Mouse (Mus musculus) layer of hippocampus, adult 2 months (tissue): ENCODE data around the gene Adarb1. TPM values are rescaled to one million over a fixed set of nuclear protein-coding genes. Genes with fewer than 3 reads are reported as not detected.
A peak's percentile ranks its signal among the peaks of the same experiment; 100 is the strongest.

Source experiments
- DNase-seq, 2 experiments: peaks; one replicate each; pipeline ENCODE4 v3.0.0; 2022; ENCODE audit warnings: low spot score in 2 of 2
- H3K27ac ChIP-seq: fragments of 200-600 bp; 2 replicates; pipeline ENCODE4 v1.8.1; 2022
- H3K4me3 ChIP-seq: fragments of 200-600 bp; 2 replicates; pipeline ENCODE4 v1.8.1; 2022; ENCODE audit warnings: mild to moderate bottlenecking
- CTCF ChIP-seq: fragments of 200-600 bp; conservative IDR thresholded peaks from 2 replicates; pipeline ENCODE4 v1.8.1; 2022; ENCODE audit warnings: antibody characterized with exemption, mild to moderate bottlenecking, moderate library complexity
- total RNA-seq, 2 experiments: library from RNA; stranded (reverse); gene quantifications; 2 replicates each; pipeline ENCODE4 v1.2.3; 2021

The Adarb1 gene
- total RNA-seq, 2 experiments from 2014 or later, result 110 to 120 TPM

DNA sequence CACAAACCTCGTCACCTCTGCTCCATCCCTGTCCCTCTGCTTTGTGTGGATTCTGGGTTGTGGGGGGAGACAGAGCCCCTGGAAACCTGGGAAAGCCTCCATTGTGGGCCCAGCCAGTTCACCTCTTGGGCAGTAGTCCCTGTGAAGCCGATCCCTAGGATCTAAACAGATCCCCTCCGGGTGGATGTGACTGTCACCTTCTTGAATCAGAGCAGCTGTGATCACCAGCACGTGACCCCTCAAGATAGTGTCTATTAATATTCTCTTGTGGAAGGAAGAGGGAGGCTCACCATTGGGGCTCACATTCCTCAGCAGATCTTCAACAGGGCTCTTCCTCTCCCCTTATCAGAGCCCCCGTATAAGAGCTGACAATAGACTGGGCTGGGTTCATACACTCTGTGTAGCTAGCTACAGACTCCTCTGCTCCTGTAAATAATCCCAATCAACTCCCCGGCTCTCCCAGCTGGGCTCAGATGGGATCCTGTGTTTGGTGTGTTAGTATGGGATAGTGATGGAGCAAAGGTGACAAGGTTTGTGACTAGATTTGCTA, 30.7 kb upstream of the Adarb1 start:
- Histone ChIP-seq H3K4me3 (no peak overlapping the region), H3K27ac (no peak overlapping the region)
- DNase-seq, result no peak
- no peak for TF ChIP-seq CTCF

DNA sequence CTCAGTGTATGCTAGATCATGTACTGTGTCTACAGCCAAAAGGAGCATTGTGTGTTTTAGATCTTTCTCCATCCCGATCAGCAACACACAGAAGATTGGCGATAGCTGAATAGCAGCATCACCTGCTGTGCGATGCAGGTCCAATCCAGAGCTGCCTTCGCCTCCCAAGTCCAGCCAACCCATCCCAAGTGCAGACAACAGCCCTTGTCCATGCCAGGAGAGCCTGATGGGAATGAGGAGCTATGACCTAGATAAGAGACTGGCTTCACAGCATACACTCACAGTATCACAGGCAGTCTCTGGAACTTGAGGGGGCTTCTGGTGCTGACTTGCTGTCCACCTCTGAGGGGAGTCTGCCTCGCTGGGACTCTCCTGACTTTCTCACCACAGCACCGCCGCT, 30.1 kb upstream of the Adarb1 start:
- H3K4me3 ChIP-seq, result no peak overlapping the region
- DNase-seq, result no peak
- no peak for TF ChIP-seq CTCF

DNA sequence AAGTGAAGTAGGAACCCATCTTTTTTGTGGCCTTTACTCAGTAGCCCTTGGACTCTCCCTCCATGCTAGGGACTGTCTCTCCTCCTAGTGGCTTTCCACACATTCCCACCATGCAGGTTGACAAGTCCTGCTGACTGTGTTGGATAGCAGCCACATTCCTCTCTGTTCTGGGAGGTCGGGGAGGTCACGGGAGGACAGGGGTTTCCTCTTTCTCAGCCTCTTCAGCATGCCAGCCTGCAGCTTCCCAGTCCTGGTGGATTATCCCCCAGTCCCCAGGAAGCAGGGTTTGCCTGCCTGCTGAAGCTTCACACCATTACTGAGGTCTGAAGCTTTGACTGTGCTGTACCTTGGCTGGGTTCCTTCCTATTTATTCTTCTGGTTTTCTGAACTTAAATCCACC, 29.7 kb upstream of the Adarb1 start:
- no peak for TF ChIP-seq CTCF
- no peak overlapping the region for H3K4me3 ChIP-seq
- no peak overlapping the region for H3K27ac ChIP-seq
- DNase-seq, result no peak

More for the DNA sequence above, 30.1 kb upstream of the Adarb1 start:
- no peak overlapping the region for H3K27ac ChIP-seq

DNA sequence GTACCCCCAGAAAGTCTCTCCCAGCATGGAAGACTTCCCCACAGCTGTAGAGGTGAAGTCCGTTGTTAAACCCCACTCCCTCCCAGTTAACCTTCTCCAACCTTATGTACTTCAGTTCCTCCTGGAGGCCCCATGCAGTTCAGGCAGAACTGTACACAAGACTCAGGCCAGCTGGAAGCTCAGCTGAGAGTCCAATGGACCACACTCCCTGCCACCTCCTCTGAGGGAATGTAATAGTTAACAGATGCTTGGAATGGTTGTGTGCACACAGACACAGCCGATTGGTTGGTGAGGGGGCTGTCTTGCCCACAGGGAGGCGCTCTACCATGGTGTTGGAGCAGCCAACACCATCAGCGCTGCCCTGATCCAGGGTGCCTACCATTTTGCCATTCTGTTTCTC, 24.2 kb upstream of the Adarb1 start:
- Histone ChIP-seq H3K4me3 (no peak overlapping the region), H3K27ac (no peak overlapping the region)
- no peak for DNase-seq
- TF ChIP-seq CTCF, result no peak

DNA sequence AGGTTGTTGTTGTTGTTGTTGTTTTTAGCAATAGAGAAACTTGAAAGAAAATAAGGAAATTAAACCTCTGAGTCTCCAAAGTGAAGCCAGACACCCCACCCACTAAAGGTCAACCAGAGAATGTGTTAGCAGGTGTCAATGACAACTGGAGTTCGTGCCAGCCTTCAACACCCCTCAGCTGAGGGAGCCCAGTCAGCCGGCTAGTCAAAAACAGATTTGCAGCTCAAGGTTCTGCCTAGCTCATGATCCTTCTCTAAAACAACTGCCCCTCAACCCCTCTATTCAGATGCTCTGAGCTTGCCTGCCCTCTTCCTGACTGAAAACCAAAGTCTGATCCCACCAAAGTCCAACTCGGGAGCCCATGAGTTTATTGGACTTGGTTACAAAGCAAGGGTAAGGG, 23.7 kb upstream of the Adarb1 start:
- no peak for DNase-seq
- no peak for TF ChIP-seq CTCF
- Histone ChIP-seq H3K4me3 (no peak overlapping the region), H3K27ac (no peak overlapping the region)

DNA sequence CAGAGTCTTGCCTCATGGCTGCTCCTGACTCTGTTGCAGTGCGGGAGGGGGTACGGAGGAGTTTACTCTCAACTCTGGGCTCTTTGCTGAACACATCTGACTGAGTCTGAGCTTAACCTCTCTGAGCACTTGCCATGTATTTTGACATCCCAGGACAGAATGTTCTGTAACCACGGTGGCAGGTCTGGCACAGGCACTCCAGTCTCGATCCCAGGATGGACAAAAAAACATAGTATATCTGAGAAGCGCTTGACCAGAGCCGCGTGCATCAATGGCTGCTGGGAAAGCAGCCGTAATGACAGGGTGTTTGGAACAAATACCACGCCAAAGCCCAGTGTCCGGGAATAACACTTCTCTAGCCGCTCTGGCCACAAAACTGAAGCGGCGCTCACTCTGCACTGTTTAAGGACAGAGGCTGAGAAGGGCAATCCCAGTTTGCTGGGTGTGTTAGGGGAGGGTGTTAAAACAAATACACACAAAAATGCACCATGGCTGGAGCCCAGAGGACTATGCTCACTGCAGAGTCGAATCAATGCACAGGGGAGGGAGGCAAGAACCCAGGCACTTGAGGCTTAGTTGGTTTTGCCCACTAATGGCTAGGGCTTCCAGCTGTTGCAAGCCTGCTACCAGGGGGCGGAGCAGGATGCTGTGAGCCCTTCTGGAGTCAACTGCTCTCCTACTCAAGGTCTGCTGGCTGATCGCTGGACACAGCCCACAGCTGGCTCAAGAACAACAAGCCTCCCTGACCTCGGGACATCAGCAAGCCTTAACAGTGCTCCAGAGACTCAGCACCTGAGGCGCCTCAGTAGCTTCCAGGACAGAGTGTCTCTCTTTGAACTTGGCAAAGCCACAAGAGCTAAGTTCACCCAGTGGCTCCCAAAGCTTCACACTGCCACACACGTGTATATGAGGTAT, 23.0 kb upstream of the Adarb1 start:
- H3K4me3 ChIP-seq, result no peak overlapping the region
- no peak for TF ChIP-seq CTCF

DNA sequence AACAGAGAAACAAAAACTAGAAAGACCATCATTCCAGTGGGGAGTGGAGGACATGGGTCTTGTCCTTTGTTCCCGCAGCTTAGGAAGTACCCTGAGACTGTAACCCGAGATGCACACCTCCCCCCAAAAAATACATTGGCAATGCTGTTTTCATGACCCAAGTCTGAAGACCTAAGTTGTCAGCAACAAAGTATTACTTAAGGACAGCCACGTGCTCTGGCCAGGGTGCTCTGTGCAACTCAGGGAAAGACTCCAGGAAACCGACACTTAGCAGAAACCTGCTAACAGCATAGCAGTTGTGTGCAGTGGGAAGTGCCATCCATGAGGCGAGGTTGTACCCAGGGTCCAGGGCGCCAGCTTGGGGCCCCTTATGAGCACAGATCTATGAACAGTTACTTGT, 22.2 kb upstream of the Adarb1 start:
- Histone ChIP-seq H3K4me3 (no peak overlapping the region), H3K27ac (no peak overlapping the region)
- DNase-seq, result no peak
- TF ChIP-seq CTCF, result no peak

More for the DNA sequence above, 23.0 kb upstream of the Adarb1 start:
- no peak for DNase-seq
- H3K27ac ChIP-seq, result no peak overlapping the region

DNA sequence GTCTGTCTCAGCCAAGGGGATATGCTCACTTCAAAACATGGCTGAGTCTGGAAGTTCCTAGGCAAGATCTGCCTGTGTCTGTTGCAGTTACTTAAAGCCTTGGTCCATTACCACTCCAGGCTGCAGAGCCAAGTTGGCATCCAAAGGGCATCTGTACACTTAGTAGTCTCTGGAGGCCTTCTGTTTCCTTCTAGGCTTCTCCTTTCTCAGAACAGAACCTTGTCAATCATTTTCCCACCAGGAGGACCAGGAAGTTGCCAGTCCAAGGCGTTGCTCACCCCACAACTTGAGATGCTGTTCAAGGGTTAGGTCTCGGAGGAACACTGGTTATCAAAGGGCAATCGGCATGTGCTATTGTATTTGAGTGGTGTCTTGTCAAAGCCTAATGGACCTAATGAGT, 21.0 kb upstream of the Adarb1 start:
- no peak for TF ChIP-seq CTCF
- DNase-seq, result no peak
- Histone ChIP-seq H3K4me3 (no peak overlapping the region), H3K27ac (no peak overlapping the region)

DNA sequence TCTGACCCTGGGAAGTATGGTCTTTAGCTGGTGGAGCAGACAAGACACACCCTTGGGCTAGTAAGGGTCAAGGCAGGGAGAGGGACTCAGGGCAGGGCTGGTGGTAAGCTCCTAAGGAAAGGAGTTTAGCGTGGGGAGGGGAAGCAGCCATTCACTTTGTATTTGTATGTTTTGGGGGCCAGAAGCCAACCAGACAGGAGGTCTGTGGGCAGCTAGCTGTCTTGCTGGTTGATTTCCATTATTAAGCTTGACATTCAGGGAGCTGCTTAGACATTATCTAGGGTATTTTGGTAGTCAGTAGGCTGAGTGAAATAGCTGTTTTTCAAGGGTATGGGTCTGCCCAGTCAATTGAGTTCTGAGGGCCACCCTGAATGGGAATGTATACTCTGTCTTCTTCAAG, 20.0 kb upstream of the Adarb1 start:
- no peak for DNase-seq
- TF ChIP-seq CTCF, result no peak
- Histone ChIP-seq H3K4me3 (no peak overlapping the region), H3K27ac (0 out of 2 replicates have a peak overlapping the region, but pooled peaks have one; percentile 36)

DNA sequence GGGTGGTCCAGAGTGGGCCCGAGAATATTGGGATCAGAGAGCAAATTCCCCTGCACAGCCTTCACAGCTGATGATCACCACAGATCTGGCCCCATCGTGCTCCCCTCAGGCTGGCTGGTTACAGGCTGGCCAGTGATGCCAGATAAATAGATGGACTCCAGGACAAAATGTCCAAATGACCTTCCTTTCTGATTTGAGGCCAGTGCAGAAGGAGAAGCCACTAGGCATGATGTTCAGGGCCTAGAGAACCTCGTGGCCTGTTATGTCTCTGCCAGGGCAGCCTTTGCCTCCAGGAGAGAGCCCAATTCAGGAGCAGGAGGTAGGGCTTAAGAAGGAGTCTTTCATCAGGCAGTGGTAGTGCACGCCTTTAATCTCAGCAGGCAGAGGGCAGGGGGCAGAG, 17.3 kb upstream of the Adarb1 start:
- TF ChIP-seq CTCF, result no peak
- no peak for DNase-seq
- Histone ChIP-seq H3K27ac (0 out of 2 replicates have a peak overlapping the region, but pooled peaks have one; percentile 70), H3K4me3 (no peak overlapping the region)

DNA sequence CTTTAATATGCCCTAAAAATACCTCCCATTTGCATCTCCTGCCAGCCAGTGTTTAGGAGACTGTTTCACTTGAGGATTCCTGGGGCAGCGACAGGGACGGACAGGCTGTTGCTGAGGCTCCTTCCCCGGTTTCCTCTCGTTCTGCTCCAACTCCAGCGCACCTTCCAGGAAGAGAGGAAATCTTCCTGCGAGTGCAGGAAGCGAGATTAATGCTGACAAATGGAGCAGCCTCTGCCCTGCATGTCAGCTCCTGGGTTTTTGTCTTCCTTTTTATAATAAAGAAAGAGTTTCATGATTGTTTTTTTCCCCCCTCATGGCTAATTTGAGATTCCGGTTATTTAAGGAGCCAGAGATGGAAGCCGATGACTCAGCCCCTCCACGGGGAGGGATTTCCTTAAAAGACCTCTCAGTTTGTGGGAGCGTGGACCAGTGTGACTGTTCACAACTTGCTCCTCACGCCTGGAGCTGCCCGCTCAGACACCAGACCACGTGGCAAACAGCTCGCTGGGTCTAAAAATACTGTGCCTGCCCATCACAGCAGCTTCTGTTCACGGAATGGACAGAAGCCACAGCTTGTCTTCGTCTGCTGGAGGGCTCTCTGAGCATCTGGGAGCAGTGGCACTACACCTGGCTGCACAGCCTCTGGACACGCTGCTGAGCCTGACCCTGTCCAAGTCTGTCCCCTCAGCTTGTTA, 16.5 kb upstream of the Adarb1 start:
- Histone ChIP-seq H3K4me3 (peak overlapping the region; percentile 42), H3K27ac (peak overlapping the region; percentile 70)
- TF ChIP-seq CTCF, result no peak
- DNase-seq, result peak; percentile 35 to 57

DNA sequence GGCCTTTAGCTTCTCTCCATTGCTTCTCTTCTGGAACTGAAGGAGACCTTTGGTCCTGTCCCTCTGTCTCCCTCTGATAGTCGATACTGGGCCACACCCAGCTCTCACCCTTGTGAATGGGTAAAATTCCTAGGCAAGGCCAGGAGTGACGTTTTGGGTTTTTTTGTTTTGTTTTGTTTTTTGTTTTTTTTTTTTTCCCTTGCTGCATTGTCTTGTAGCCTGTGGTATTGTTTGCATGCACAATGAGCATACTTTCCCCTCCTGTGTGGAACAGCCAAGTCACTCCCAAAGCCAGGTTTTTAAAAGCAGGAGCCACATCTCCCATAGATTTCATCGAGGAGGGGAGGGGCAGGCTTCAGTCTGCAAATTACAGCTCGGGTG, 16.0 kb upstream of the Adarb1 start:
- no peak for DNase-seq
- no peak for TF ChIP-seq CTCF
- Histone ChIP-seq H3K27ac (peak overlapping the region; percentile 70; the same call in 1 of the 2 replicates), H3K4me3 (peak overlapping the region; percentile 42)

DNA sequence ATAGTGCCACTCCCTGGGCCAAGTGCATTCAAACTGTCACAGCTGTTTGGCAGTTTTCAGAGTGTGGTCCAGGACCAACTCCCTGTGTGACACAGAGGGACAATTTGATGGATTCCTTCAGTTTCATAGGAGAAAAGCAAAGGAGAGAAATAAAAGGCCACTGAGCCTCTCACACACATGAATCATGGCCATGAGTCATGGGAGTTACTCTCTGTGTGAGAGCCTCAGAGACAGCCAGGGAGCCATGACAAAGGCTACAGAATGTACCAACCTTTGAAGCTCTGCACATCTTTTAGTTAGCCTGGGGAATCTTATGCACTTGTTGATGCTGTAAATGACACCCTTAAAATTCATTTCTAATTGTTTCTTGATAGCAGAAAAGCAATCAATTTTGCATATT, 12.7 kb upstream of the Adarb1 start:
- TF ChIP-seq CTCF, result no peak
- Histone ChIP-seq H3K4me3 (no peak overlapping the region), H3K27ac (no peak overlapping the region)
- no peak for DNase-seq
